Mouse (Mus musculus) limb, embryonic 14.5 days (tissue): ENCODE data around the gene Pik3cd. TPM values are rescaled to one million over a fixed set of nuclear protein-coding genes. Genes with fewer than 3 reads are reported as not detected.

Experiments
- ATAC-seq: fragments of 200-750 bp; cut with Nextera tagmentation; 2 replicates; pipeline ENCODE4 v1.8.0; 2017; ENCODE audit warnings: low read depth, moderate number of reproducible peaks, moderate TSS enrichment; ENCODE audit not compliant: low FRiP score
- DNase-seq: peaks from one replicate; pipeline ENCODE4 v3.0.0-alpha.2; 2015; ENCODE audit warnings: low spot score
- H3K27ac ChIP-seq: fragments of 300-500 bp; sonication (generic); replicated peaks from 2 replicates; pipeline ENCODE4 v1.5.1; 2014; ENCODE audit warnings: low read depth, mild to moderate bottlenecking, low read length, moderate library complexity, mixed read lengths
- H3K27me3 ChIP-seq: fragments of 300-500 bp; sonication (generic); 2 replicates; pipeline ENCODE4 v1.6.1; 2014; ENCODE audit warnings: low read length, mixed read lengths; ENCODE audit not compliant: control insufficient read depth, insufficient read depth
- H3K36me3 ChIP-seq: fragments of 300-500 bp; sonication (generic); 2 replicates; pipeline ENCODE4 v1.6.1; 2014; ENCODE audit warnings: mild to moderate bottlenecking, low read length, moderate library complexity, mixed read lengths; ENCODE audit not compliant: control insufficient read depth, insufficient read depth
- H3K4me1 ChIP-seq: fragments of 300-500 bp; sonication (generic); 2 replicates; pipeline ENCODE4 v1.6.1; 2014; ENCODE audit warnings: antibody characterized with exemption, low read length, mixed read lengths; ENCODE audit not compliant: control insufficient read depth, insufficient read depth
- H3K4me2 ChIP-seq: fragments of 300-500 bp; sonication (generic); replicated peaks from 2 replicates; pipeline ENCODE4 v1.6.1; 2014; ENCODE audit warnings: low read depth, mild to moderate bottlenecking, low read length, moderate library complexity; ENCODE audit not compliant: severe bottlenecking
- H3K4me3 ChIP-seq: fragments of 300-500 bp; sonication (generic); replicated peaks from 2 replicates; pipeline ENCODE4 v1.5.1; 2014; ENCODE audit warnings: low read length
- H3K9ac ChIP-seq: fragments of 300-500 bp; sonication (generic); 2 replicates; pipeline ENCODE4 v1.6.1; 2014; ENCODE audit warnings: mild to moderate bottlenecking, low read depth, low read length, moderate library complexity; ENCODE audit not compliant: severe bottlenecking
- H3K9me3 ChIP-seq: fragments of 300-500 bp; sonication (generic); 2 replicates; pipeline ENCODE4 v1.6.1; 2016; ENCODE audit warnings: low read length; ENCODE audit not compliant: control insufficient read depth
- POLR2A ChIP-seq: fragments of 200-500 bp; IDR thresholded peaks from 2 replicates; pipeline ENCODE4 v1.8.0; 2012; ENCODE audit warnings: inconsistent platforms, mild to moderate bottlenecking, moderate library complexity, borderline replicate concordance; ENCODE audit not compliant: insufficient read depth, insufficient read length; ENCODE audit errors: extremely low read depth
- WGBS: fragments of 180-500 bp; shearing (Covaris S2); extraction: QIAGEN DNeasy Blood & Tissue Kit; methylation state at CpG from one replicate; pipeline ENCODE4 v1.1.7; 2014; 5-methylcytosine and 5-hydroxymethylcytosine counted together
- polyA plus RNA-seq, 2 experiments: library from polyadenylated mRNA; depleted of rRNA in 1 of 2; stranded (reverse) in 1 of 2; unstranded in 1 of 2; fragments of >200 nt; fragmentation: Nextera tagmentation in 1 of 2; extraction: Ambion mirVana in 1 of 2; gene quantifications; 2 replicates each; pipeline versions ENCODE4 v1.2.1 to v1.2.3; 2012 to 2014

Gene Pik3cd
- polyA plus RNA-seq, 2 experiments: 5.1 to 5.7 TPM

DNA sequence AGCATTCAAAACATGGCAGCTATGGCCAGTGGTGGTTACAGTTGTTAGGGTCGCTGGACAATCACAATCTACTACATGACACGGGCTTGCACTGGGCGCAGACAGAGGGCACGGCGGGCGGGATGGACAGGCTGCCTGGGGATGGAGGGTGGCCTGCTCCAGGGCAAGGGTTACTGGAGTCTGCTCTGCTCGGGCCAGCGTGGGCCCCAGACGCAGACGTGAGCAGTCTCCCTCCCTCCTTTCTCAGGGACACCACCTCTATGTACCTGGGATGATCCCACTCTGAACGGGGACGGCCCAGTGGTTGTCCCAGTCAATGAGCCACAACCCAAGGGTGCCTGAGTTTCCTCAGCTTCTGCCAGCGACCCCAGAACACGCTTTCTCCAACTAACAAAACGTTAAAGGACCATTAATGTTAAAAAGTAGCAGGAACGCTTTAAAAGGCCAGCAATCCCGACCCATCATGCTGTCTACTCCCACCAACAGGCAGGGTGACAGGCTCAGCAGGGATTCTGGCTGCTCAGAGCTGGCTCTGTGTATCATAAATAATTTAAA is 22.6 kb upstream of the Pik3cd start:
- TF ChIP-seq POLR2A: no peak
- Histone ChIP-seq H3K4me2 (no peak overlapping the region), H3K4me3 (no peak overlapping the region), H3K9me3 (no peaks in the 10 kb centered on the region), H3K27ac (no peak overlapping the region), H3K4me1 (no peaks in the 10 kb centered on the region), H3K36me3 (peaks cover 94% of the 10 kb centered on the region), H3K27me3 (no peaks in the 10 kb centered on the region), H3K9ac (no peak overlapping the region)
- DNase-seq (no peak), ATAC-seq (no peak)
- 91% methylated on average over 17 of the region's 17 CpGs for WGBS

DNA sequence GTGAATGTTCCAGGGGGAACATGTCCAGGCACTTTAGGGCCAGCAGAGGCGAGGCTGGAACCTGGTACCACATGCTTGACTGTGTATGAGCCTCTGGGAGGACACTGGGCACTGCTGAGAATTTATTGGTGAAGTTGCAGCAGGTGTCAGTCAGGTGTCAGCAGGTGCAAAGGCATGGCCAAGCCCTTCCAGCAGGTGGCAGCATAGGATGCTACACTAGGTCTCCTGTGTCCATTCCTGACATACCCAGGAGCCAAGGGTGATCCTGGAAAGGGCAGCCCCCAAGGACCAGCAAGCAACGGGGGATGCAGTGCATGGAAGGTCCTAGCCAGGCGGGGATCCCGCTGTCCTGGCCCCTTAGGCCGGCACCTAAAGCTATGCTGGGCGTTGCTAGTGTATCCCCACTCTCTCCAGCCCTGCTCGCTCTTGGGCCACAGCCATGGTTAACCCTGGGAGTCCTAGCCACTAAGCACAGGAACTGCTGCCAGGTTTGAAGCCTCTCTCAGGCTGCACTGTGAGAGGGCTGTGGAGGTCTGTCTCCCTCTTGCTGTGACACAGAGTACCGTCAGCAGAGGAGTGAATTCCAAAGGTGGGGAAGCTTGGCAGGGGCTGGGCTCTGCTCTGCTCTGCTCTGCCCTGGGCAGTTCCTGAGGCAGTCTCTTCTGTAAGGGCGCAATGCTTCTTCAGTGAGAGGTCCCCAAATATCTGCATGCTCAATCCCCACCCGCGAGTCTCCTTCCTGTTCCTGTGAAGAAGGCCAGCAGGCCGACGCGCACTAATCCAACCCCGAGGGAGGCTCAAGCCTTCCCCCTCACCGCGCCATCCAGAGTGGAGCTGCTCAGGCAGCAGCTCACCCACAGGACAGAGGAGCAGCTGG is 21.7 kb upstream of the Pik3cd start:
- H3K9ac ChIP-seq: no peak overlapping the region
- H3K9me3 ChIP-seq: no peaks in the 10 kb centered on the region
- ATAC-seq: 0 out of 2 replicates have a peak, but pooled peaks have one; percentile 10

DNA sequence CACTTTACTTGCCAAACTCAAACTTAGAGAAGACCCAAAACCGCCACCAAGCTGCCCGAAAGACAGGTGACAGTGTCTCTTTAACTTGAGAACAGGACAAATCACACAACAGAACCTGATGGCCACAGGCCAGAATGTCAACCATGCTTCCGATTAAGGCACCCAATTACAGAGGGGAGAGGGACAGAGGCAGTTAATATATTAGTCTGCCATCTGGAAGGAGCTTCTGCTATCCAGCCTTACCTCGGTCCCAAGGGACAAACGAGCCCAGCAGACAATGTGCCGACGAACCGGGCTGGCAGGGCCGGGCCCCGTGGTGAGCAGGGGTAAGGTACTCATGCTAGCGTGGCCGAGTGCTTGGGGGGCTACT is 20.6 kb upstream of the Pik3cd start:
- DNase-seq: no peak

More for the DNA sequence above, 21.7 kb upstream of the Pik3cd start:
- no peak for DNase-seq
- Histone ChIP-seq H3K27me3 (no peaks in the 10 kb centered on the region), H3K4me1 (no peaks in the 10 kb centered on the region), H3K4me3 (no peak overlapping the region), H3K27ac (no peak overlapping the region), H3K36me3 (peaks cover 94% of the 10 kb centered on the region), H3K4me2 (no peak overlapping the region)
- 77% methylated on average over 17 of the region's 17 CpGs for WGBS
- TF ChIP-seq POLR2A: no peak

DNA sequence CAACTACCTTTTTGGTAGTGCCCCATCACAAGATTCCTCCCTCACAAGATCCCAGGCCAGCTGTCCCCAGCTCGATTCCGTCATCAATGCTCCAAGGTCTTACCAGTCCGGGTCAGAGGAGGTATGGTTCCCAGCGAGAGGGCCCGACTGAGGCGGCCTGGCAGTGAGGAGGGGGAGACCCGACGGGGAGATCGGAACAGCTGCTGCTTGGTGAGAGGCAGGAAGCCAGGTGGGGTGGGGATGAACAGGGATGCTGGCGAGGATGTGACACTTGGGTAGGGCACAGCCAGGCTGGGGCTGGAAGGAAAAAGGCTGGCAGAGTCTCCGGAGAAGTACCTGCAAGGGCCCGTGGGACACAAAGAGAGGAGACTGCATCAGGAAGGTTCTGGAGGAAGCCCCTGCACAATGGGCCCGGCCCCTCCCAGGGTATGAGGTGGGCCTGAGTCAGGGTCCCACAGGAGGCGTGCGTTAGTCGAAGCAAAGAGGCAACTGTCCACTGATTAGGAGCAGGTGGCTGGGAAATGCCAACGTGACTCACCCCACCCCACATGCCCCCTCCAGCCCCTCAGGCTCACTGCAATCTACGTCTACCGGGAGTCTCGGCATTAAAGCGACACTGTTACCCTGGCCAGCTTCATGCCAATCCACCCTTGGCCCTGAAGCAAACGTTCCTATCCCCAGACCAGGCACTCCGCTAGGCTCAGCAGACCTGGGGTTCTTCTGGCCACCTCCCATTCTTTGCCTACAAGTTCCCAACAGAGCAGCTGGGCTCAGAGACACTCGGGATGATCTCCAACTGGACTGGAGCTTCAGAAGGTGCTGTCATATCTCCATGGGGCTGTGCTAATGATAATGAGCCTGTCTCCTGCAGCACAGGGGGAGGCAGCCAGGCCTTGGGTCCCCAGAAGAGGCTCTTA is 20.0 kb upstream of the Pik3cd start:
- no peak overlapping the region for H3K4me2 ChIP-seq
- peaks cover 94% of the 10 kb centered on the region for H3K36me3 ChIP-seq
- DNase-seq (no peak), ATAC-seq (no peak)
- H3K4me3 ChIP-seq: no peak overlapping the region
- H3K4me1 ChIP-seq: no peaks in the 10 kb centered on the region
- no peak for TF ChIP-seq POLR2A
- H3K27me3 ChIP-seq: no peaks in the 10 kb centered on the region
- H3K27ac ChIP-seq: no peak overlapping the region
- WGBS: 81% methylated on average over 24 of the region's 24 CpGs
- H3K9ac ChIP-seq: no peak overlapping the region
- H3K9me3 ChIP-seq: no peaks in the 10 kb centered on the region

More for the DNA sequence above, 20.6 kb upstream of the Pik3cd start:
- Histone ChIP-seq H3K36me3 (peaks cover 94% of the 10 kb centered on the region), H3K4me2 (no peak overlapping the region), H3K9ac (no peak overlapping the region), H3K27me3 (no peaks in the 10 kb centered on the region), H3K4me3 (no peak overlapping the region), H3K9me3 (no peaks in the 10 kb centered on the region), H3K27ac (no peak overlapping the region), H3K4me1 (no peaks in the 10 kb centered on the region)
- TF ChIP-seq POLR2A: no peak
- ATAC-seq: no peak
- WGBS: 89% methylated on average over 12 of the region's 12 CpGs

DNA sequence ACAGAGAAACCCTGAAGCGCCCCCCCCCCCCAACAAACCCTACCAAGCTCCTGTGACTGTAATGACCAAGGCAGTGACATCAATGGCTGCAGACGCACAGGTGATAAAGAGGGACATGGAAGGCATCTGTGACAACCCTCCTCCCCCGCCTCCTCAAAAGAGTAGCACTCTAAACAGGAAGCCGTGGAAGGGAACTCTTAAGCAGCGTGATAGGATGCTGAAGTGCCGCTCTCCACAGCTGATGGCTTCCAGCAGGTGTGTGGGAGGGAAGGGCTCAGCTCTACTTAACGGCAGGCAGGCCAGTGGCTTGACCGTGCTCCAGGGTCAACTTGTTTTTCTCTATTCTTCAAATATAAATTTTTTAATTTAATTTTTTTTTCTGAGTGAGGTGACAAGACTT is 18.8 kb upstream of the Pik3cd start:
- 85% methylated on average over 8 of the region's 8 CpGs for WGBS
- H3K27ac ChIP-seq: no peak overlapping the region
- no peak for DNase-seq
- H3K27me3 ChIP-seq: no peaks in the 10 kb centered on the region
- H3K4me3 ChIP-seq: no peak overlapping the region
- peaks cover 94% of the 10 kb centered on the region for H3K36me3 ChIP-seq
- H3K9me3 ChIP-seq: no peaks in the 10 kb centered on the region
- ATAC-seq: no peak
- H3K9ac ChIP-seq: no peak overlapping the region
- H3K4me2 ChIP-seq: no peak overlapping the region
- TF ChIP-seq POLR2A: no peak
- H3K4me1 ChIP-seq: no peaks in the 10 kb centered on the region
